Mouse (Mus musculus) bone marrow, adult 2 months (tissue): ENCODE results near the gene Svs5.
"Not testable (repeated sequence)": the region's sequence is repeated elsewhere in the genome, so short reads cannot be mapped to it uniquely, and the experiment has no call there.

Experiments used
- CTCF ChIP-seq: fragments of 200-500 bp; IDR thresholded peaks from 2 replicates; pipeline ENCODE4 v1.5.1; 2011; ENCODE audit warnings: low read length, control low read depth; ENCODE audit not compliant: control insufficient read depth, insufficient read depth
- POLR2A ChIP-seq: fragments of 200-500 bp; IDR thresholded peaks from 2 replicates; pipeline ENCODE4 v1.6.1; 2011; ENCODE audit warnings: low read depth, mild to moderate bottlenecking, control low read depth, low read length, borderline replicate concordance; ENCODE audit not compliant: control insufficient read depth

DNA sequence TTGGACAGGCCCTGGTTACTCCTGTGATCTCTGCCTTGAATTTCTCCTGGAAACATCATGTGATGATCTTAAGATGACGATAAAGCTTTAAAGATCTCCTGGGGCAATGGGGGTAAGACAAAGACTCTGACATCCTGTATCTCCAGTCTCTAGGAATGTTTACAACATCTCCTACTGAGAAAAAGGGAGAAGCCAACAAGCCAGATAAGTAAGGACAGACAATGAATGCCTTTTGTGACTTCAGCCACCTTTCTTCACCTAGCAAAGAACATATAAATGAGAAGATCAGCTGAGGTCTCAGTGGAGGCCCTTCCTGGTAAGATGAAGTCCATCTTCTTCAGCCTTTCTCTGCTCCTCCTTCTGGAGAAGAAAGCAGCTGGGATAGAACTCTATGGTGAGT, 43.6 kb upstream of the Svs5 start, which contains the start of gene Svs3a:
- TF ChIP-seq CTCF, POLR2A: not testable (repeated sequence)
